In the genomic region with DNA sequence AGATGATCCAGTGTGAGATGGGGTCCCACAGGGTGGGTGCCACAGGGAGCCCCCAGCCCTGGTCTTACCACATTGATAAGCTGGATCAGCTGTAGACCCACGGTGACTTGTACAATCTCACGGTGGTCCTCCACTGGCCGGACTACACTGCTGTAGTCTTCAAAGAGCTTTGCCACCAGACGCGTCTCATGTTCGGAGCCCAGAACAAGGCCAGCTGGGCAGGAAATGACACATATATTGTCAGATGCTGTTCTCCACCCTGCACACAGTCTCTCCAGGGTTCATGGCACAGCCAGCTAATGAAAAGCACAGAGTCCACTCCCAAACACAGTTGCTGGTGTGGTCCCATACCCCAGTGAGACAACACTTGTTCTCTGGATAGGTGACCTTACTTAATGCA, we compare ENCODE assay signal across 25 mouse cellular contexts. TPM values are rescaled to one million over a fixed set of nuclear protein-coding genes. Genes with fewer than 3 reads are reported as not detected.
"Had no signal": no experiment of that assay in that cellular context is flagged by ENCODE, and none has a peak within 500 bp of the region (broad histone marks: within the 10 kb centered on the region; RNA-seq: fewer than 3 reads in every experiment).

No protein-coding gene starts in this region.

- H3K36me3 ChIP-seq: heart, embryonic 13.5 days; heart, embryonic 15.5 days; hindbrain, embryonic 13.5 days; hindbrain, embryonic 15.5 days; limb, embryonic 13.5 days; limb, embryonic 15.5 days; liver, embryonic 12.5 days had no signal

- H3K27ac ChIP-seq: heart, embryonic 13.5 days; heart, embryonic 15.5 days; hindbrain, embryonic 13.5 days; hindbrain, embryonic 15.5 days; hindbrain, postnatal 0 days; layer of hippocampus, adult 2 months; left cerebral cortex, adult 2 months; limb, embryonic 13.5 days; limb, embryonic 15.5 days; liver, embryonic 12.5 days; liver, embryonic 14.5 days had no signal

- H3K4me2 ChIP-seq: heart, embryonic 11.5 days; heart, embryonic 13.5 days; heart, embryonic 15.5 days; hindbrain, embryonic 13.5 days; hindbrain, embryonic 15.5 days; limb, embryonic 13.5 days; limb, embryonic 15.5 days; liver, embryonic 12.5 days had no signal

- H3K9ac ChIP-seq: heart, embryonic 13.5 days; heart, embryonic 15.5 days; hindbrain, embryonic 13.5 days; hindbrain, embryonic 15.5 days; limb, embryonic 13.5 days; limb, embryonic 15.5 days; liver, embryonic 12.5 days; liver, embryonic 14.5 days had no signal

- DNase-seq: gastrocnemius, postnatal 14 days; gastrocnemius, postnatal 36 days; heart, adult 18-20 months; heart, postnatal 14 days; heart, postnatal 36 days; kidney, adult 11 months; kidney, adult 2 months; kidney, adult 9 months; kidney, postnatal 10 days; kidney, postnatal 25 days; kidney, postnatal 4 days had no signal

- H3K4me3 ChIP-seq: heart, embryonic 13.5 days; heart, embryonic 15.5 days; hindbrain, embryonic 13.5 days; hindbrain, embryonic 15.5 days; layer of hippocampus, adult 2 months; left cerebral cortex, adult 2 months; limb, embryonic 13.5 days; limb, embryonic 15.5 days; liver, embryonic 12.5 days had no signal

- H3K9me3 ChIP-seq: heart, embryonic 13.5 days; heart, embryonic 15.5 days; hindbrain, embryonic 13.5 days; hindbrain, embryonic 15.5 days; limb, embryonic 13.5 days; limb, embryonic 15.5 days; liver, embryonic 12.5 days had no signal

- H3K27me3 ChIP-seq: heart, embryonic 13.5 days; heart, embryonic 15.5 days; hindbrain, embryonic 15.5 days; limb, embryonic 13.5 days; limb, embryonic 15.5 days had no signal

- H3K4me1 ChIP-seq: heart, embryonic 15.5 days; liver, embryonic 12.5 days had no signal

RNA-seq across cellular contexts. Expression of a gene that starts 5.7 kb away (rescaled TPM):
- total RNA-seq: heart, postnatal 14 days; heart, postnatal 36 days; hematopoietic stem cell, adult 5-6 weeks; hindbrain, postnatal 0 days; liver, adult 2 months had no signal
- polyA plus RNA-seq: kidney, adult 2 months; liver, adult 2 months had no signal
